Mouse (Mus musculus) liver, adult (tissue): ENCODE measurements around the gene Pik3ca.

Experiments used
- GATA4 ChIP-seq: IDR thresholded peaks from 2 replicates; pipeline ENCODE4 v1.6.1; 2014; ENCODE audit warnings: mild to moderate bottlenecking, low read length; ENCODE audit not compliant: insufficient replicate concordance

Pik3ca gene

DNA sequence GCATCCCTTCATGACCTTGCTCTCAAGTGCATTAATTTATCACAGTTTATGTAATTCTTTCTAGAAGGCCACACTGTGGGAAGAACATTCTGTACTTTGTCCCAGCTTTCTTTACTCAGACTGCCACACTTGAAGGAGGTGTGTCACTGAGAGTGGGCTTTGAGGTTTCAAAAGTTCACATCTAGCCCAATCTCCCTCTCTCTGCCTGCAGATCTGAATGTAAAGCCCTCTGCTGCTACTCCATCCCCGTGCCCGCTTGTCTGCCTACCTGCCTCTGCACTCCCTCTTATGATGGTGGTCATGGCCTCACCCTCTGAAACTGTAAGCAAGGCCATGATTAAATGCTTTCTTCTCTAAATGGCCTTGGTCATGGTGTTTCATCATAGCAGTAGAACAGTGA, 102.9 kb downstream of the Pik3ca start:
- TF ChIP-seq GATA4, result no peak

DNA sequence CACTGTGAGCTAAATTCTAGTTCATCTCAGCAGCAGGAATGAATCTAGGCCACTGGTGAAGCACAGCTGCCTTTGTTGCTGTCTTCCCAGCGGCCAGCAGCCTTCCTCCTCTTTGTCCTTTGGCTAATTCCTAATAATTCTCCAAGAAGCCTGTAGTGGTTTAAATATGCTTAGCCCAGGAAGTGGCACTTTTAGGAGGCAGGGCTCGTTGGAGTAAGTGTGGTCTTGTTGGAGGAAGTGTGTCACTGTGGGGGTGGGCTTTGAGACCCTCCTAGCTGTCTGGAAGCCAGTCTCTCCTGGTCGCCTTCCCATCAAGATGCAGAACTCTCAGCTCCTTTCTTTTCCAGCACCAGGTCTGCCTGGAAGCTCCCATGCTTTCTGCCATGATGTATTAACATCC, 108.4 kb downstream of the Pik3ca start:
- no peak for TF ChIP-seq GATA4

DNA sequence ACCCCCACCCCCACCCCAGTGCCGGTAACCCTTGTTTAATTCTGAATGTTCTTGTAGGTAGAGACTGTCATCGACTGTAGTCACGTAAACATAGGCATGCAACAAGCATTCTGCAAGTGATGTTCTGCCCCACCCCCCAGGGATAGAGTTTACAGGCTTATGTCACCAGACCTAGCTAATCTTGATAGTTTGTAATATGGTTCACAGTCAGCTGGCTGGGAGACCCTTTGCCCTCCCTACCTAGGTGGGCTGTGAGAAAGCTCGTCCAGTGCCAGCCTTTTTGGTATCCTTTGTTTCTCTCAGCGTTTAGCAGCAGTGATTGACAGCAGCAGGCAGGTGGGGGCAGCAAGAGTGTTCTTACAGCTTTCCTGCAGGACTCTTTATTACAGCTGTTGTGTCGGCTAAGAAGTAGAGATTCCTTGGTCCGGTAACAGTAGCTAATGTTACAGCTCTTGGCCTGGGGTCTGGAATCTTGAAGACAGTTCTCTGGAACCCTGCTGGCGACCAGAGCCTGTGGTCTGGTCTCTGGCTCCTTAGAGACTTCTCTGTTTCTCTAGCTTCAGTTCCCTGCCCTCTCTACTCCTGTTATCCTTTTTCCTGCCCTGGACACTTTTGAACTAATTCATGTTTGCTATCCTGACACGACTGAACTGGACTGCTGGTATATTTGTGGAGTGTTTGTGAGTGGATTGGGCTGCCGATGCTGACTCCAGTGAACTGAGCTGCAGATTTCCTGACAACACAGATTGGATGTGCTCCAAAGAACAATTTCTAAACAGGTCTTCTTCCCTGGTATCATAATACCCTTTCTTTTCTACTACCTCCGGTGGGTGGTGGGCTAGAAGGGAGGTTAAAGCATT, 109.1 kb downstream of the Pik3ca start:
- TF ChIP-seq GATA4, result no peak

DNA sequence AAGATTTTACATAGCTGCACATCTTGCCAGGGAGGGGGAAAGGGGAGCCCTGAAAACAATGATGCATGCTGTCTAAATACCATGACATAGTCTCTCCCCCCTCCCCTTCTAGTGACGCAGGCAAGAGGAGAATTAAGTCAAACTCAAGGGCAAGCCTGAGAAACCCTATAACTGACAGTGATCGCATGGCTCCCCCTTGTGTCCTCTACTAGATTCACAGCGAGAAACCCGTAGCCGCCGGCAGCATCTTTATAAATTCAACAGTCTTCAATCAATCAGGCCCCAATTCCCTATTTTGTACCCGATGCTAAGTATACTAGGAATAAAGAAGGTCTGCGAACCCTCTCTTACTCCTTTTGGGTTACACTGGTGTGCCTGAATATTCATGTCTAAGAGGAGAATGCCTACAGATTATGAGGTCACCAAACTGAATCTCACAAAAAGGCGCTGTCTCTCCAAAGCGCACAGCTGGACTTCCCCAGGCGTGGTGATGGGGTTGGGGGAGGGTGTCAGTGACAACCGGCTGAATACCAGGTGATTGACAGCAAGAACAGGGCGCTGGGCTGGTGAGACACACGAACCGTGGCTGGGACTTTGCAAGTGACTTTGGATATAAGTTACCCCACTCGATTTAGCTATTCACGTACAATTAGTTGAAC, 111.3 kb downstream of the Pik3ca start:
- TF ChIP-seq GATA4, result no peak

DNA sequence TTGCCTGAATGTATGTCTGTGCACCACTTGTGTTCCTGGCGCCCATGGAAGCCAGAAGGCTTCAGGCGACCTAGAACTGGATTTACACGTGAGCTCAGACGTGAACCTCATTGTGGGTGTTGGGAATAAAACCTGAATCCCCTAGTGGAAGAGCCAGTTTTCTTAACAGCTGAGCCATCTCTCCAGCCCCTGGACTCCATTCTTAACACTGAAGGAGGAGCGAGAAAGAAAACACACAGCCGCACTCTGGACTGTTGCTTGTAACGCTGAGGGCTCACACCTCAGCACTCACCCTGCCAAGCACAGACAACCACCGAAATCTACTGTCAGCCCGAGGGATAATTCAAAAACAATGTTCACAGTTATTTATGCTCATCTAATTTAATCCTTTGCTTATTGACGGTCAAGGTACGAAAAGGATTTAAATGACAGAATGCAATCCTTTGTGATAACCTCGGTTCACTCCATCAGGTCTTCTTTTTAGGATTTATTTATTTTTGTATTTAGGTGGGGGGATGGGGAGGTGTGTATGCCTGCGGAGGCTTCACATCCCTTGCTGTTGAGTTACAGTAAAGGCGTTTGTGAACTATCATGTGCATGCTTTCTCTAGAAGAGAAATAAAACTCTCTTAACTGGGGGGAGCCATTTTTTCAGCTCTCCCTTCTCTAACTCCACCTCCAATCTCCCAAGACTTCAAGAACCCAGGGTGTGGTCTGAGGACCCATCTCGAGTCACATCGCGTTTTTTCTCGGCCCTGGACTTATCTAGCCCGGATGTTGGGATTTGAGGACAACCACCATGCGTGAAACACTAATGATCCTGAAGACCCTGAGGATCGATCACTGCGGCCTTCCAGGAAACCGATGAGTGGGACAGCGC, 112.3 kb downstream of the Pik3ca start, which contains the start of gene Zfp639:
TSS of gene Zfp639 (plus strand) at position 764 of the 879 bp plus-strand sequence.
- no peak for TF ChIP-seq GATA4

DNA sequence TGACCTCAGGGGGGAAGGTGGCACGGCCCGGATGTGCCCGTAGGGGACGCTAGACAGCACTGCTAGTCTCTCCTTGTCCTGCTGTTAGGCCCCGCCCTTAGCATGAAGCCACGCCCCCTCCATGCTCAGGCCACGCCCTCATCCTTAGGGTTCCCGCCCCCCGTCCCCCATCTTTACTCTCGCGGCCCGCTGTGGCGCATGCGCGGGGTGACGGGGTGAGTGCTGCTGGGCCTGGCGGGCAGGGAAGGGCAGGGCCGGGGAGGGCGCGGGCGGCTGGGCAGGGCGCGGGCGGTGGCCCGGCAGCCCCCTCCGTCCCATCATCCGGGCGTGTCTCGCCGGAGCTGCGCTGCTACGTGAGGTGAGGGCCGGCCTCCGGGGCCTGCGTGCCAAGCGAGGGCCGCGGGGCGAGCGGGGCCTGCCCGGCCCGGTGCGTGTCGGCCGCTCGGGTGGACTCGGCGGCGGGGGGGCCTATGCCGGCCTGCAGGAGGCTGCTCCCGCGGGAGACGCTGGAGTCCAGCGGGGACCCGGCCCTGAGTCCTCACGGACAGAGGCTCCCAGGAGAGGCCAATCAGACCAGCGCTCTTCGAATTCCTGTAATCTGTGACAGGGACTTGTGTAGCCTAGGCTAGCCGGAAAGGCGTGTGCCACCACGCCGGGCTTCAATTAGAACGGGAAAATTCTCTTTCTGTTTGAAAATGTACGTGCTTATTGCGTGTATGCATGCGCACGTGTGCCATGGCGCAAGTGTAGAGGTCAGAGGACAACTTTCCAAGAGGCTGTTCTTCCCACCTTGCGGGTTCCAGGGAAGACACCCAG, 113.1 kb downstream of the Pik3ca start:
- no peak for TF ChIP-seq GATA4

DNA sequence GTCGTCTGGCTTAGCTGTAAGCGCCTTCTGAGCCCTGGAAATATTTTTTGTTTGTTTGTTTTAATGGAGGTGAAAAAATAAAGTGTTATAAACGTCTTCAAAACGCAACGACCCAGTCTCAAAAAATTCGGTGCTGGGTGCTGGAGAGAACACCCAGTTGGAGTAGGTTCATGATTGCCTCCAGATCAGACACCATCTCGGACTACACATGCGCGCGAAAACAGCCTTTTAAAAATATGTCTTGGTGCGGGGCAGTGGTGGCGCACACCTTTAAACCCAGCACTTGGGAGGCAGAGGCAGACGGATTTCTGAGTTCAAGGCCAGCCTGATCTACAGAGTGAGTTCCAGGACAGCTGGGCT, 113.7 kb downstream of the Pik3ca start:
- no peak for TF ChIP-seq GATA4

DNA sequence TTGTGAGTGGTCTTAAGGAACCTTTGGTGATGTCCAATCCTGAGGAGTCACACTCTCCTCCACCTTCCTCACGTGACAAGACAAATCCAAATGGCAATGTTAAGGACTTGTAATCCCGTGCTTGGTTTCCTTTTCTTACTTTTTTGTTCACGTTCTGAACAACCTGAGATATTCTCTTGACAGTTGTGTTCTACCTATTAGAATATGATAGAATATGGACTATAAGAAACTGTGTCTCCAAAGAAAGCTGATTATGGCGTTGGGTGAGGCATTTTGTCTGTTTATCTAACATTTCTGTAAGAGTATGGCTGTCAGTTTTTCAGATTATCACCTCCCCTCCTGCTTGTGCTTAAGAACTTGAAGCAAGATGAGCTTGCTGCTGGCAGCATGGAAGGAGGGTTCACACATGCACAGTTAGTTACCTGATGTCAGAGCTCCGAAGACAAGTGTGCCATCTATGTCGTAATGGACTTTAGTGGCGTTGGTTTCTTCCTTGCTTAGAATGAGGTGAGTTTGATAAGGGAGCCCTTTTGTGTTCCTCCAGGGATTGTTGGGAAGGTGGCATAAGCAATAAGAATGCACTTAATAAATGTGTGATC, 115.3 kb downstream of the Pik3ca start:
- TF ChIP-seq GATA4, result no peak

DNA sequence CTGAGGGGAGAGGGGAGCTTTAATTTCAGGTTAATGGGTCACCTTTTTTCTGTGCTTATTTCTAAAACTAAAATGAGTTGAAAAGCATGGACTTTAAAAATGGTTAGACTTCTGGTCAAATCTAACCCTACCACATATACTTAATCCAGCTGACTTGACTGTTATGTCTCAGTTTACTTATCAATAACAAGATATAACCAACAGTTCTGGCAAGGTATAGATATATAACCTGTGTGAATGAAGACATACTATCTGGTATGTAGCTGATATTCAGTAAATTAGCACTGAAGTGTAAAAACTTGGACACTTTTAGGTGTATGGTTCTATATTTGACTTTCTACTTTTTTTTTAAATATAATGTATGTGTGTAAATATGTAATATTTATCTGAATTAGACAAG, 116.1 kb downstream of the Pik3ca start:
- no peak for TF ChIP-seq GATA4
